Mouse (Mus musculus): ENCODE data around the gene Zscan4f. TPM values are rescaled to one million over a fixed set of nuclear protein-coding genes. Genes with fewer than 3 reads are reported as not detected.

The Zscan4f gene
- polyA plus RNA-seq (2014; fragmentation: Illumina TruSeq; extraction: RNeasy Lipid Tissue Mini Kit (QIAGEN cat#74804); ENCODE audit: low read depth, low replicate concordance), result not detected

DNA sequence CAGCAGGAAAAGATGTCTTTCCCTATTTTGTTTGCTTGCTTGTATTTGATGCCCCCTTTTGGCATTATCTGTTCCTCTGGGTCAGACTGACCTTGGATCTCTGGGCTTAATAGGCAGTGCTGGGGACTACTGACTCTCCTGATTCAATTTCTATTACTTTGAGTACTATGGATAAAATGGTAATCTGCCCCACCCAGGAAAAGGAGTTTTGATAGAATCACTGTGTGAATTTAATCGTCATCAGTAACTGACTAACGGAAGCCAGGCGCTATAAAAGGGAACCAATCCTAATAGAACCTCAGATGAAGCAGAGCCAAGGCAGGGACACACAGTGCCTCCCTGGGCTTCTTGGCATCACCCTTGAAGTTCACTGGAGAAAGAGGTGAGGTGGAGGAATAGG, at the start of gene Zscan4f:
Zscan4f (plus strand) TSS at position 301 of the 400 bp plus-strand sequence.

Other genes starting within 250 kb of the Zscan4f start
- not detected for gene Zscan4d, start 231.8 kb upstream of the Zscan4f start, polyA plus RNA-seq (2014; fragmentation: Illumina TruSeq; extraction: RNeasy Lipid Tissue Mini Kit (QIAGEN cat#74804); ENCODE audit: low read depth, low replicate concordance)
- not detected for gene Zscan4e, start 87.2 kb upstream of the Zscan4f start, polyA plus RNA-seq (2014; fragmentation: Illumina TruSeq; extraction: RNeasy Lipid Tissue Mini Kit (QIAGEN cat#74804); ENCODE audit: low read depth, low replicate concordance)
- not detected for gene Zscan4-ps2, start 116.4 kb downstream of the Zscan4f start, polyA plus RNA-seq (2014; fragmentation: Illumina TruSeq; extraction: RNeasy Lipid Tissue Mini Kit (QIAGEN cat#74804); ENCODE audit: low read depth, low replicate concordance)
- not detected for gene Zscan4-ps3, start 211.4 kb downstream of the Zscan4f start, polyA plus RNA-seq (2014; fragmentation: Illumina TruSeq; extraction: RNeasy Lipid Tissue Mini Kit (QIAGEN cat#74804); ENCODE audit: low read depth, low replicate concordance)